Mouse (Mus musculus): ENCODE data around the gene Klc3.
A peak's percentile ranks its signal among the peaks of the same experiment; 100 is the strongest.

The Klc3 gene

DNA sequence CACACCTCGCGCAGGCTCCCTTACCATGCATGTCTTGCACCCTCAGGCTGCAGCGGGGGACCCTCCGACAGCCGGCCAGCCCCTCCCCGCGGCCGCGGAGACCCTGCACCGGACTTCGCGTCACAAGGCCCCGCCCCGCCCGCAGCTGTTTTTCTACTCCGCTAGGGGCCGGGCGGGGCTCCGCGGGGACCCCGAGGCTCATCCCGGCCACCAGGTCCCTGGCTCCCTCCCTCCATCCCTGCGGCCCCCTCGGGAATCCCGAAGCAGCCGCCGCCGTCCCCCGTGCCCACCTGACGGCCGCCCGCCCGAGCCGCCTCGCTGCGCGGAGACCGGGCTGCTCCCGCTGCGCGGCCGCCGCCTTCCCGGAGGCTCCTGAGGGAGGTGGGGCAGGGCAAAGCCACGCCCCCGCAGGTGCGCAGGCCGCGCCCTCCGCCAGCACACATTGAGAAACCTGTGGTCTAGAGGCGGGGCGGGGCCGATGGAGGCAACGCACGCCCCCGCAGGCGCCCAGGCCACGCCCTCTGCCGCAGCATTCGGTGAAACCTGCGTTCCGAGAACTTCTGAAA, at the start of gene Klc3:
TSS of gene Klc3 (minus strand) at position 374 of the 566 bp plus-strand sequence.
- no peak for DNase-seq (ENCODE audit: low read depth, low spot score)

DNA sequence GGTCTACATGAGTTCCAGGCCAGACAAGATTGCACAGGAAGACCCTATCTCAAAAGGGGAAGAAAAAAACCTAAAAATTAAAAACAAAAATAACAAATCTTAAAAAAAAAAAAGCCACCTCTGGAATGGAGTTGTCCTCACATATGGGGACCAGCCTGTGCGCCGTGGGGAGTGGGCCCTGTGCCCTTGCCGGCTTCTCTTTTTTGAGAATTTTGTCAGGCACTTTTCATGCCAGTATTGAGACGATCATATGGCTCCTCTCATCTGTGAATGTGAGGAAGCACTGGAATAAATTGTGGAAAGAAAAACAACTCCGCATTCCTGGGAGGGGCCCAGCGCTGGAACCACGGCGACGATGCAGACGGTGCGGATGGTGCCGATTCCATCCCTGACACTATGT, 45.3 kb upstream of the Klc3 start:
- DNase-seq (ENCODE audit: low read depth, low spot score), result no peak

DNA sequence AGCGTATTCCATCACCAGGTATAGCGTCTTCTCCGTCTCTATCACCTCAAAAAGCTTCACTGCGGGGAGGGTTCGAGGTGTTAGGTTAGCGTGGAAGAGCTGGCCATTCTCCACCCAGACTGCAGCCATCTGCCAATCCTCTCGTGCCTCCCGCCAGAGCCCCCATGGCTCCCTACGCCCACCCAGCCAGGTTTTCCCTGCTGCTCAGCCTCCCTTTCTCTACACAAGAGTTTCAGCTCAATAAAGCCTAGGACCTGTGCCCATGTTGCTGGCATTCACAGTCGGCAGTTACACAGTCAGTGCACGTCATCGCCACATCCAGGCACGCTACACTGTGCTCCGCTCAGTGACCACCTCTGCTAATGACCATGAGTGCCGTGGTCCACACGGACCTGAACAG, 43.8 kb upstream of the Klc3 start:
- no peak for DNase-seq (ENCODE audit: low read depth, low spot score)

DNA sequence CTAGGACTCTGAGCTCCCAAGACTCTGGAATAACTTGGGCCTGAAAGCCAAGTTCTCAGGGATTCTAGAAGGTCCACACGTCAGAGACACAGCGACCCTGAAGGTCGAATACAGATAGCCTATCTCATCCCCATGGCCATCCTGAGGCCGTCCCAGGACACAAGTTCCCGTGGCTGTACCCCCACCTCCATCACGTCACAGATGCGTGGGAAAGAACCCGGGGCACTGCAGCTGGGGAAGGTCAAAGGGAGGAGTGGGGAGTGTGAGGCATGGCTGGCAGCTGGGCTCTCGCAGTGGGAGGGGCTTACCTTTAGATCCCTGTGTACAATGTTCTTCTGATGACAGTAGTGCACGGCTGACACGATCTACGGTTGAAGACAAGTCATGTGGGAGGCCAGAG, 40.9 kb upstream of the Klc3 start:
- DNase-seq (ENCODE audit: low read depth, low spot score), result no peak

DNA sequence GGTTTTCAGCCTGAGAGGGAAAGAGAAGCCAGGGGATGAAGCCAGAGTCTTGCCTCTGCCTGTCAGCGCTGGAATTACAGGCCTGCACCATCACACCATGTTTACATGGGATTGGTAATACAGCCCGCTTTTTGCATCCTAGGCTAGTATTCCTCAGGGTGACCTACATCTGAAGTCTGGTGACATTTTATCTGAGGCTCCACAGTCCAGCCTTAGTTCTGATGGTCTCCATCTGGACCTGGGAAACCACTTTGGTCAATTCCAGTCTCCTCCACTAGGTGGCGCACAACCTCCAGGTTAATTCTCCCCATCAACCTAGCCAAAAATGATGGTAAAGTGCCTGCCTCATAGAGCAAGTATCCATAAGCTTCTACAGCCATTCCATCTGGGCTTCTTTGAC, 39.4 kb upstream of the Klc3 start:
- peak; percentile 79 for DNase-seq (ENCODE audit: low read depth, low spot score)

DNA sequence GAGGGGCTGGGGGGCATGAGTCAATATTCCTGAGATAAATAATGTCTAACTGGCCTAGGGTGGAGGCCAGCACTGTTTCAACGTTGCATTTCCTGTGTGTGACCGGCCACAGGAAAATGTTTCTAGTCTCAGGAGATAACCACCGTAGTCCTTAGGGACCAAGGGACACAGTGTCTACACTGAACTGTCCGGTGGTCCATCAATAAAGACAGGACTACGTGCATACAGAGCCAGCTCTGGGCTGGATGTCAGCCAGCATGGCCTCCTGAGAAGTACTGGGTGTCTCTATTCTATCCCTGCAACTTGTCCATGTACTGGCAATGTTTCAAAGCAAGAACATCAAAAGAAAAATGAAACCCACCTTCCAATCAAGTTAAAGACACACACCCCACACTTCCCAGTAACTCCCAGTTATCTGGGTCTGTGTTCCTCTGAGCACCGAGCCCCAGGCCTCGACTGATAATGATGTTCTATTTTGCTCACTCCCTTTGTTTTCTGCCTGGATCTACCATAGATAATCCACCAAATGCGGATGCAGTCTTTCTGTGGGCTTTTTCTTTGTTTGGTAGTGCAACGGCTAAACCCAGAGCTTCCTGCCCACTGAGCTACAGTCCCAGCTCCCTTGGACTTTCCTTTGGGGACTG, 37.7 kb upstream of the Klc3 start:
- DNase-seq (ENCODE audit: low read depth, low spot score), result no peak

DNA sequence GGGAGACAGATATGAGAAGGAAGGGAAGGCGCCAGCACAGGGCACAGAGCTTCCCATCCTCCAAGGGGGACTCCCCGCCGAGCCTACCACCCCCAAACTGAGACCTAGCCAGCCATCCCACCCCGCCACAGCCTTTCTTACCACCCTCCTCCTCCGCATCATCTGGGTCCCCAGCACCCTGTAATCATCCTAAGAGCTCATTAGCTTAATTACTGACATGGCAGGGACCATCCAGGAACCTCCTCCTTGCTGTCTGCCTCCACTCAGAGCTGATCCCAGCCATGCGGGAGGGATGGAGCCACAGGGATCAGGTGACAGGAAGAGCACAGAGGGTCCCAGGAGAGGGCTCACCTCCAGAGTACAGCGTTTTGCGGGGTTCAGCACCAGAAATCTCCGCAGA, 33.1 kb upstream of the Klc3 start:
- DNase-seq (ENCODE audit: low read depth, low spot score), result no peak

DNA sequence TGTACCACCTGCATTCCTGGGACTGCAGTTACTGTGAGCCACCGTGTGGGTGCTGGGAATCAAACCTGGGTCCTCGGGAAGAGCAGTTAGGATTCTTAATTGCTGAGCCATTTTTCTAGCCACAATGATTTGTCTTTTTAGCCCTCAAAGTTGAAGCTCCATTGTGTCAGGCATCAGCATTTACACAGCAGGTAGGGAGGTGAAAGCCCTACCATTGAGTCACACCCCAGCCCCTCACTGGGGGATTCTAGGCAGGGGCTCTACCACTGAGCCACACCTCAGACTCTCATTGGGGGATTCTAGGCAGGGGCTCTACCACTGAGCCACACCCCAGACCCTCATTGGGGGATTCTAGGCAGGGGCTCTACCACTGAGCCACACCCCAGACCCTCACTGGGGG, 32.4 kb upstream of the Klc3 start:
- DNase-seq (ENCODE audit: low read depth, low spot score), result no peak

DNA sequence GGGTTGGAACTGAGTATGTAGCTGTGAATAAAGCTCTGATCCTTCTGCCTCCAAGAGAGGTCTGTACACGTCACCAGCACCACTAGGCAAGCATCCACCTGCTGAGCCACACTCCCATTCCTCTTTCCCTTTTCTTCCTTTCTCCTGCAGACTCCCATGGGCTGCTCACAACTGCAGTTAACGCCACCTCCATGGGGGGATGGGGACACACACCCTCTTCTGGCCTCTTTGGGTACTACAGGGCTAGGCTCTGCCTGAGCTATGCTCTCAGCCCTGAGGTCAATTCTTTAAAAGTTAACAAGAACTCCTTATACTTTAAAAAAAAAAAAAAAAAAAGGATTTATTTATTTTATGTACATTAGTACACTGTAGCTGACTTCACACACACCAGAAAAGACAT, 28.6 kb upstream of the Klc3 start:
- DNase-seq (ENCODE audit: low read depth, low spot score), result no peak

DNA sequence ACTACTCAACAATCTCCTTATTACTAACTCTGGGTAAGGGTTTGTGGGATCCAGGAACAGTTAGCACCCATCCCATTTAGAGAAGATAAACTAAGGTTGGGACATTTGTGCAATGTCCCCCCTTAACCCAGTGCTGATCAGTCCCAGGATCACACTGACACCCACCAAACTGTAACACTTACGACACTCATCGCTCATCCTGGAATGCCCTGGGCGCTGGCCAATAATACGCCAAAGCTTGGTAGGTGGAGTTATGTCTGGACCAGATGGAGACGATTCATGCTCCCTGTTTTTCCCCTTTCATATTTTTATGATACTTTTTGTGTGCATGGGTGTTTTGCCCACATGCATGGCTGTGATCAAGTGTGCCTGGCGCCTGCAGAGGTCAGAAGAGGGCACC, 26.5 kb upstream of the Klc3 start:
- no peak for DNase-seq (ENCODE audit: low read depth, low spot score)

DNA sequence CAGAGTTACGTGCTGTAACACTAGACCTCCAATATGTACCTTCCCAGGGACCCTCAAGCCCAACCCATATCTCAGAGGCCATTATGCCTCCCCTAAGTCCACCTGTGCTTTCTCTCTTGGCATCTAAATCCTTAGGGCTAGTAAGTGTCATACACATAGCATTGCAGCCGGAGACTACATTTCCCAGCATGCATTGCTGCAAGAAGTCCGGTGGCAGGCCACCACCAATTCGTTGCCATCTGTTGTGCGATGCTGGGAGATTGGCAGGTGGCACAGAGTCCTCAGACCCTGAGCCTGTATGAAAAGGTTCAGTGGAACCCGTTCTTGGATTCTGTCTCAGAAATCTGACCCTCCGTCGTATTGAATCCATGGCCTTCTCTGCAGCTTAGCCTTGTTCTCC, 25.8 kb upstream of the Klc3 start:
- DNase-seq (ENCODE audit: low read depth, low spot score), result no peak

DNA sequence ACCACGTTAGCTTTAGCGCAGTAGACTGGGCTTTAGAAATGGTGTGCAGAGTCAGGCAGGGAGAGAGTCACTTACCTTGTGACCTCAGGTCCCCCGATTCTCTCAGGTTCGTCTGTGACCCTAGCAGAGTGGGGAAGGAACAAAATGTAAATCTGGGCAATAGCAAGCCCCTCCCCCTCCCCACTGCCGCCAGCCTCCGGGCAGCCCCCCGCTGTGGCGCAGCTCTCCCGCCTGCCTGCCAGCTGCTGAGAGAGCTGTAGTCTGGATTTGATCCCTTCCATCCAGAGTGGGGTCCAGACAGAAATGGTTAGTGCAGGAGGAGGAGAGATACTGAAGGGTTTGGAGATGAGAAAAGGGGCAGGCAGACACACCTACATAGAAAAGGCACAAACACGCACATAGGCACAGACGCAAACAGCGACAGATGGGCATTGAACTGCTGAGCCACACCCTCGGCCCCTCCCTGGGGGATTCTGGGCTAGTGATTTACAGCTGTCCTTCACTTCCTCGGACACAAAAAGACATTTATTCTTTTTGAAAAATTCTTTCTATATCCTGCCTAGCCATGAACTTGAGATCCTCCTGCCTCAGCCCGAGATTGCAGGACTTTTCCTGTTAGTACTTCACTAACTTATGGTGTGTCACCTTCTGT, 24.2 kb upstream of the Klc3 start:
- DNase-seq (ENCODE audit: low read depth, low spot score), result no peak

DNA sequence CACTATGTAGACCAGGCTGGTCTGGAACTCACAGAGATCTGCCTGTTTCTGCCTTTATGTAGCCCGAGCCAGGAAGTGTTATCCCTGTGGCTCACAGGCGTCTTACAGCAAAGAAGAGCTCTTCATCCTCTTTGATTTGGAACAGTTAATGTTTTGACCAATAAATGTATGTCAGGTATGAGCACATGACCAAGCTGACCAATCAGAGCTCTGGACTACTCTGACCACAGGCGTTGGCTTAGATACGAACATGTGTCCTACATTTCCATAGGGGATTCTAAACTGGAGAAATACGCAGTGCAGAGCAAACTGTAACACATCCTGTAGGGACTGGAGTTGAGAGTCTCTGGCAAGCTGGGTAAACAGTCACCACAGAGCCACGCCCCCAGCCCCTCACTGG, 23.0 kb upstream of the Klc3 start:
- no peak for DNase-seq (ENCODE audit: low read depth, low spot score)

DNA sequence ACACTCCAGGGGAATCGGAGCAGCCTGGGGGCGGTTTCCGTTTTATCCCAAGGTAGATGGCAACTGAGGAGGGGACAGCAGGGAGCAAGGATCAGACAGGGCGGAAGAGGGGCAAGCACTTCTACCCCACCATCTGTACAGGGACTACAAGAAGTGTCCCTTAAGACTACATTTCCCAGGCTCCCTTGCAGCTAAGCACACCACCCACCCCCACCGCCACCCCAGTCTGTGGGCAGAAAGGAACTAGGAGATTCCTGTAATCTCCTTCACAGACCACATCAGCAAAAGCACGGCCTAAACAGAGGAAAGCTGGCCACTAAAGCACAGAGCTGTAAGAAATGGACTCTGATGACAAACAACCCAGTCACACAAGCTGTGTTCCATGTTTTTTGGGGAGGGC, 22.4 kb upstream of the Klc3 start:
- no peak for DNase-seq (ENCODE audit: low read depth, low spot score)

DNA sequence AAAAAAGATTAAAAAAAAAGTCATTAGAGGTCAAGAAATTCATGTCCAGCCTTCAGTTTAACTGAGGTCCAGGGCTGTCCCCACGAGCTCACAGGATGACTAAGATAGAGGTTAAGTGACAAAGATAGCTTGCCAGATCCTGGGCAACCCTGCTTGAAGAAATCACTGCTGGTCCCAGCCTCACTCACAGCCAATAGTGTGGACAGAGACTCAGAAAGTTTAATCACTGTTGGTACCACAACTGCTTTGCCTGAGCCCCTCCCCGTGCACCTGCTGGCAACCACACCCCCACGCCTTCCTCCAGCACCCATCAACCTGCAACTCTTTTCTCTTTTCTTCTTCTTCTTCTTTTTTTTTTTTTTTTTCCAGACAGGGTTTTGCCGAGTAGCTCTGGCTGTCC, 20.1 kb upstream of the Klc3 start:
- DNase-seq (ENCODE audit: low read depth, low spot score), result no peak

DNA sequence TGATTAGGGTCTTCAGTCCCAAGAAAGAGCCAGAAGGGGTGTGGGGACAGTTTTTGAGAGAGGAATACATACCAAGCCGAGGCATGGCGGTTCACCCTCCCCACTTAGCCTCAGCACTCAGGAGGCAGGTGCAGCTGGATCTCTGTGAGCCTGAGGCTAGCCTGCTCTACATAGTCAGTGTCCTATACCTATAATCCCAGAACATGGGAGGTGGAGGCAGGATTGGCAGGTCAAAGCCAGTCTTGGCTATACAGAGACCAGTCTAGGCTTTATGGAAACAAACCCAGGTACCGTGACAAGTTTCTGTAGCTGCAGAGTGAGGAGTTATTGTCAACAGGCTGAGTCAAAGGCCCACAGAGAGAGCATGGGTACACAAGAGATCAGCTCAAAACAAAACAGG, 19.2 kb upstream of the Klc3 start:
- no peak for DNase-seq (ENCODE audit: low read depth, low spot score)

DNA sequence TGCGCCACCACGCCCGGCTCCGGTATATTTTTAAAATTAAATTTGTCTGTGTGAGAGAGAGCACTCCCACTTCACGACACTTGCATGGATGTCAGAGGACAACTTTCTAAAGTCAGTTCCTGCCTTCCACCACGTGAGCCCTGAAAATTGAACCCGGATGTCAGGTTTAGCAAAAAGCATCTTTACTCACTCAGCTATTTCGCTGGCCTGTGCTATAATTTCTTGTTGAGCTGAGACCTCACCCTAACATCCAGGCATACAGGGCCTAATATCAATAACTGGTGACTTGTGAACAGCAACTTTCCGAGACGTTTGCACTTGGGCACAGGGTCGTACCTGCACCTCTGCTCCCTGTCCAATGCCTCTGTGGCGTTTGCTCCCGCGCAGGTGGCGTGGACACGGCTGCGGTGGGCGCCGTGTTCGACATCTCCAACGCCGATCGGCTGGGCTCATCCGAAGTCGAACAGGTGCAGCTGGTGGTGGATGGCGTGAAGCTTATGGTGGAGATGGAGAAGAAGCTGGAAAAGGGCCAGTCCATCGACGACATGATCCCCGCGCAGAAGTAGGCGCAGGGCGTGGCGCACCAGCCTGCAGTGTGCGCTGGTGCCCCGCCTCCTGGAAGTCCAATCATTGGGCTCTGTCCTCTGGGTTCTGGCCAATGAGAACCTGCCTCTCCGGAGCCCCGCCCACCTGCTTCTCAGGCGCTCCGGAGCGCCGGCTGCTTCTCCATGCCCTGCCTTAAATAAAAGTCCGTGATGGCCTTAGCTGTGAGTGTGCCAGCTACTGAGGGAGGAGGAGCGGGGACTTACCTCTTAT, 17.1 kb upstream of the Klc3 start:
- peak; percentile 80 for DNase-seq (ENCODE audit: low read depth, low spot score)

DNA sequence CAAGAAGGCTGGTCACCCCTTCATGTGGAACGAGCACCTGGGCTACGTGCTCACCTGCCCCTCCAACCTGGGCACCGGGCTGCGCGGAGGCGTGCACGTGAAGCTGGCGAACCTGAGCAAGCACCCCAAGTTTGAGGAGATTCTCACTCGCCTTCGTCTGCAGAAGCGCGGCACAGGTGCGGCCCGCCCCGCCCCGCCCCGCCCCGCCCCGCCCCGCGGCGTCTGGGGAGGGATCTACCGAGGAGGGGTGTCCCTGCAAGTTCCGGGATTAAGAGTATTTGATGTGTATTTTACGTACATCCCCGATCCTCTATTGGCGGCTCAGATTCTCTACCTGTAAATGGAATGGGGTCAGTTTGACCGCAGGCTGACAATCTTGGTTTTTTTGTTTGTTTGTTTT, 16.2 kb upstream of the Klc3 start:
- DNase-seq (ENCODE audit: low read depth, low spot score), result no peak

DNA sequence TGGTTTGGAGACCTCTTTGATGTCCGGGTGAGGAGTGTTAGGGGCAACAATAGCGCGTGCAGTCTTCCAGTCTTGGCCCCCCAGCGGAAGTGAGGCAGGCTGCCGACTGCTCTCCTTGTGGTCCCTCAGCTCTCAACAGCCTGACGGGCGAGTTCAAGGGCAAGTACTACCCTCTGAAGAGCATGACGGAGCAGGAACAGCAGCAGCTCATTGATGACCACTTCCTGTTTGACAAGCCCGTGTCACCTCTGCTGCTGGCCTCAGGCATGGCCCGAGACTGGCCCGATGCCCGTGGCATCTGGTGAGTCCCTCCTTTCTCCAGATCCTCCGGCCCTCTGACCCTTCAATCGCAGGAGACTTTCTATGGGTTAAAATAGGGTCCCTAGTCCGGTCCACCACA, 12.7 kb upstream of the Klc3 start:
- DNase-seq (ENCODE audit: low read depth, low spot score), result no peak

DNA sequence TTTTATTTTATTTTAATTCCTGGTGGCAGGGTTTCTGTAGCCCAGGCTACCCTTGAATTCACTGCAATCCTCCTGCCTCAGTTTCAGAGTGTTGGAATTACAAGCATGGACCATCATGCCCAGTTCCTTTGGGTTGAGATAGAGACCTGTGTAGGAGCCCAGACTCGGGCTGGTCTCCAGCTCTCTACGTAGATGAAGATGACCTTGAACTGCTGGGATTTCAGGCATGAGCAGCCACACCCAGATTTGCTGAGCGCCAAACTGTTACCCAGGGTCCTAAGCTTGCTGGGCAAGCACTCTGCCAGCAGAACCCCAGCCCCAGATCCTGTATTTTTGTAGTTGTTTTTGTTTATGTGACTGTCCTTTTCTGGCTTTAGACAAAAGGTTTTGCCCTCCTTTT, 9.6 kb upstream of the Klc3 start:
- DNase-seq (ENCODE audit: low read depth, low spot score), result no peak

DNA sequence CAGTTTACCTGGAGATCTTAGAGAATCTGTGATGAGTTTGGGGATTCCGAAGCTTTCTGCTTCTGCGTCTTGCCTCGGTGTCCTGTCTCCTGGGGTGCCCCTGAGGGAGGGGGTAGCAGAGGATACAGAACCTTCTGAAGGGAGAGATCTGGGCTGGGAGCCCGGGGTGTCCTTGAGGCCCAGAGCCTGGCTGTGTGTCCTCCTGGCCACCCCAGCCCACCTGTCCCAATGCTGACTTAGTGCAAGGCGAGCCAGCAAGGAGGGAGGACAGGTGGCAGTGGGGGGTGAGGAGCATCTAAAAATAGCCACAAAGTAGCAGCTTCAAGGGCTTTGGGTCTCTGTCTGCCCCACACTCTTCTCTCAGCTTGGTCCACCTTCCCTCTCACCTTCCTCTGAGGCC, 7.9 kb upstream of the Klc3 start:
- DNase-seq (ENCODE audit: low read depth, low spot score), result no peak

DNA sequence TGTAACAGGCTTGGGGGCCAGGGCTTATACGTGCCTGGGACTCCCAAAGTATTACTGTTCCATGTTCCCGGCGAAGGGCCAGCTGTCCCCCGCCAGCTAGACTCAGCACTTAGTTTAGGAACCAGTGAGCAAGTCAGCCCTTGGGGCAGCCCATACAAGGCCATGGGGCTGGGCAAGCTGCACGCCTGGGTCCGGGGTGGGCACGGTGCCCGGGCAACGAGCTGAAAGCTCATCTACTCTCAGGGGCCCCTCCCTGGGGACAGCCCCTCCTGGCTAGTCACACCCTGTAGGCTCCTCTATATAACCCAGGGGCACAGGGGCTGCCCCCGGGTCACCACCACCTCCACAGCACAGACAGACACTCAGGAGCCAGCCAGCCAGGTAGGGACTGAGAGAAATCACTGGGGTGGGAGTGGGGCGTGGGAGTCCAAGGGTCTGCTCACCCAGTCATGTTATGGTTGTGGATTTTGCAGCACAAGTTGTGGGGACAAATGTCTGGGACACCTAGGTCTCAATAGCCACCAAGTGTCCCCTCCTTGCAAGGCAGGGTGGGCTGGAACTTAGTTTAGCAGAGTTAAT, 7.0 kb upstream of the Klc3 start:
- DNase-seq (ENCODE audit: low read depth, low spot score), result no peak

Measured in retina, postnatal 7 days (tissue).